Mouse (Mus musculus) liver, postnatal 0 days (tissue): ENCODE results near the gene Ccdc47. TPM values are rescaled to one million over a fixed set of nuclear protein-coding genes. Genes with fewer than 3 reads are reported as not detected.

Experiments
- ATAC-seq: fragments of 200-750 bp; cut with Nextera tagmentation; 2 replicates; pipeline ENCODE4 v1.8.0; 2017; ENCODE audit warnings: mild to moderate bottlenecking, moderate library complexity
- DNase-seq: peaks from one replicate; pipeline ENCODE4 v3.0.0-alpha.2; 2016
- H3K27ac ChIP-seq: fragments of 300-500 bp; sonication (generic); 2 replicates; pipeline ENCODE4 v1.5.1; 2014; ENCODE audit warnings: antibody characterized with exemption, moderate library complexity, mild to moderate bottlenecking, low read depth
- H3K27me3 ChIP-seq: fragments of 300-500 bp; sonication (generic); 2 replicates; pipeline ENCODE4 v1.6.1; 2014; ENCODE audit warnings: low read length, control low read depth, mixed read lengths; ENCODE audit not compliant: insufficient read depth
- H3K36me3 ChIP-seq: fragments of 300-500 bp; sonication (generic); replicated peaks from 2 replicates; pipeline ENCODE4 v1.6.1; 2014; ENCODE audit warnings: mild to moderate bottlenecking, control low read depth, low read length, moderate library complexity, mixed read lengths; ENCODE audit not compliant: insufficient read depth
- H3K4me1 ChIP-seq: fragments of 300-500 bp; sonication (generic); 2 replicates; pipeline ENCODE4 v1.6.1; 2014; ENCODE audit warnings: antibody characterized with exemption, mild to moderate bottlenecking, control low read depth; ENCODE audit not compliant: insufficient read depth
- H3K4me2 ChIP-seq: fragments of 300-500 bp; sonication (generic); 2 replicates; pipeline ENCODE4 v1.6.1; 2014; ENCODE audit warnings: low read depth, mild to moderate bottlenecking, low read length, moderate library complexity, mixed read lengths
- H3K4me3 ChIP-seq: fragments of 300-500 bp; sonication (generic); 2 replicates; pipeline ENCODE4 v1.5.1; 2014; ENCODE audit warnings: low read depth, low read length
- H3K9ac ChIP-seq: fragments of 300-500 bp; sonication (generic); replicated peaks from 2 replicates; pipeline ENCODE4 v1.6.1; 2014; ENCODE audit warnings: mild to moderate bottlenecking, moderate library complexity
- H3K9me3 ChIP-seq: fragments of 300-500 bp; sonication (generic); 2 replicates; pipeline ENCODE4 v1.6.1; 2016; ENCODE audit warnings: mild to moderate bottlenecking, control low read depth, low read length, mixed read lengths
- CTCF ChIP-seq: sonication (generic); IDR thresholded peaks from 2 replicates; pipeline ENCODE4 v1.5.1; 2016; ENCODE audit warnings: antibody characterized with exemption, low read depth
- EP300 ChIP-seq: IDR thresholded peaks from 2 replicates; pipeline ENCODE4 v1.6.1; 2016; ENCODE audit warnings: antibody characterized with exemption, low read depth, mild to moderate bottlenecking
- WGBS: fragments of 180-500 bp; shearing (Covaris S2); extraction: QIAGEN DNeasy Blood & Tissue Kit; methylation state at CpG from one replicate; pipeline ENCODE4 v1.1.7; 2014; ENCODE audit not compliant: insufficient replicate concordance; 5-methylcytosine and 5-hydroxymethylcytosine counted together
- polyA plus RNA-seq: library from polyadenylated mRNA; unstranded; fragments of >200 nt; fragmentation: Nextera tagmentation; extraction: Ambion mirVana; gene quantifications from 2 replicates; pipeline ENCODE4 v1.2.1, GENCODE M21; 2015

The Ccdc47 gene
- polyA plus RNA-seq, 1 experiment from 2014 or later: 34.6 TPM

DNA sequence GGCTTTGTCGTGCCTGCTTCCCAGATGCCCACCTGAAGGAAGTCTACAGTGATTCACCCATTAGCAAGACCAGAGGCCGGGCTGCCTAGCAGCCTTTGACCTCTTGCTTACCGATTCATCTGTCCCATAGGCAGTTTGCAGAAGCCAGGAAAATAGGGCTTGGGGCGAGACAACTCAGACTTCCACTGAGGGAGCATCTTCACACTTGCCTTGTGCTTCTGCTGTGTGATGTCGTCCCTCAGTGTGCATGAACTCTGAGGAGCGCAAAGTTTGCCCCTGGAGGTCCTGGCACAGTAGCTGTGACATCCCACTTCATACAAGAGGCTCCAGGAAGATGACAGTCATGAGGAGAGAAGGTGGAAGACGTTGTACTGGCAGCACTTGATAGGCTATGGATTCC lies 59.0 kb downstream of the Ccdc47 start:
- Histone ChIP-seq H3K4me3 (no peak overlapping the region), H3K27me3 (no peaks in the 10 kb centered on the region), H3K27ac (no peak overlapping the region), H3K9ac (no peak overlapping the region), H3K4me1 (peaks cover 31% of the 10 kb centered on the region), H3K36me3 (peaks cover 23% of the 10 kb centered on the region), H3K4me2 (no peak overlapping the region), H3K9me3 (no peaks in the 10 kb centered on the region)
- ATAC-seq (no peak), DNase-seq (no peak)
- WGBS: 67% methylated on average over 7 of the region's 7 CpGs
- TF ChIP-seq EP300: no peak
- TF ChIP-seq CTCF: no peak

DNA sequence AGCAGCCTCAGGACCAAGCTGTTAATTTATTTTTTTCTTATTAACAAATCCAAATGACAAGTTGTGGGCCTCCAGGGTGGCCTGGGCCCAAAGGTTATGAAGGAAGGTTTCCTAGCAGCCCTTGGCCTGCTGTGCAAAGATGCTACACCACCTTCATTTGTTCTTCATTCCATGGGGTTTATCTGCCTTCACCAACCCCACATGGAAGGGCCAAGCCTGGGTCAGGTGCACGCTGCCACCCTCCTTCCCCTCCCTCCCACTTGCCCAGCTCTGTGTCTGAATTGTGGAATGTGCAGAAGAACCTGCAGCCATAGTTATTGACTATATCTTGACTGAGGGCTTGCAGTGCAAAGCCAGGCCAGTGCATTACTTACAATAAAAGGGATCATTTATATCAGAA lies 59.9 kb downstream of the Ccdc47 start:
- DNase-seq (no peak), ATAC-seq (no peak)
- Histone ChIP-seq H3K27me3 (no peaks in the 10 kb centered on the region), H3K36me3 (peaks cover 31% of the 10 kb centered on the region), H3K4me3 (no peak overlapping the region), H3K4me2 (no peak overlapping the region), H3K9ac (no peak overlapping the region), H3K27ac (no peak overlapping the region), H3K9me3 (no peaks in the 10 kb centered on the region), H3K4me1 (peaks cover 29% of the 10 kb centered on the region)
- TF ChIP-seq CTCF (no peak), EP300 (no peak)
- 71% methylated on average over 1 of the region's 1 CpGs for WGBS

DNA sequence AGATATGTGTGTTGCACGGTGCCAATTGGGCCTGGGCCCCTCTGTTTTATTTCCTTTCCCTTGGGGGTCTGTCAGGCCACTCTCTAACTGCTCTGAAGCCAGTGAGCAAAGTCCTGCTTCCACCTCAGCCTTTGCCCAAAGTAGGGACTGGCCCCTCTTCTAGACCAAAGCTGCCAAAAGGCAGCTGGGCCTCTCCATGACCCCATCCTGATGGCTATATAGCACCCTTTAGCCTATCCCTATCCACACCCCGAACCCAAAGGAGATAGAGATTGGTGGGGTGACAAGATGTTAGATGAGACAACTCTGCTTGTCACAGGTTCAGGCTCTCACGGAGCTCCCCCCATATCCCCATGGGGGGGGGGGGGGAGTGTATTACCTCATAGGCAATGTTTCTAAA lies 60.4 kb downstream of the Ccdc47 start:
- Histone ChIP-seq H3K27me3 (no peaks in the 10 kb centered on the region), H3K4me3 (no peak overlapping the region), H3K36me3 (peaks cover 35% of the 10 kb centered on the region), H3K9ac (no peak overlapping the region), H3K27ac (no peak overlapping the region), H3K9me3 (no peaks in the 10 kb centered on the region), H3K4me1 (peaks cover 28% of the 10 kb centered on the region), H3K4me2 (no peak overlapping the region)
- DNase-seq (no peak), ATAC-seq (no peak)
- WGBS: 47% methylated on average over 3 of the region's 3 CpGs
- TF ChIP-seq CTCF (no peak), EP300 (no peak)

DNA sequence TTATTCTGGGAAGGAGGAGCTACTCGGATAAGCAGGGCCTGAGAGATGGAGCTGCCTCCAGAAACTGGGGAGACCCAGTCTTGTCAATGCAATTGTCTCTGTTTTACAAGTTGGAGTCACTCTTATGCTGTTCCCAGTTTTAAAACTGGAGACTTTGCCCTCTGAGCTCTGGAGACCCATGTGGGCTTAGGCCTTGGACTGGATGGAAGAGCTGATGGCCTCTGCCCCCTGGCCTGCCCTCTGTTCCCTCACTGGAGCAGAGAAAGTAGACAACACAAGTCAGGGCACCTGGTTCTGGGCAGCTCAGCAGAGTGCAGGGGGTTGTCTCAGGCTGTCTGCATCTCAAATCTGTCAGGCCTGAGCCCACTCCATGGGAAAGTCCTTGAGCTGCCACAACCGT lies 61.4 kb downstream of the Ccdc47 start:
- Histone ChIP-seq H3K4me1 (peaks cover 24% of the 10 kb centered on the region), H3K27ac (no peak overlapping the region), H3K9ac (no peak overlapping the region), H3K27me3 (no peaks in the 10 kb centered on the region), H3K4me3 (no peak overlapping the region), H3K4me2 (no peak overlapping the region), H3K9me3 (no peaks in the 10 kb centered on the region), H3K36me3 (peaks cover 45% of the 10 kb centered on the region)
- no peak for ATAC-seq
- 67% methylated on average over 2 of the region's 2 CpGs for WGBS
- TF ChIP-seq EP300: no peak
- TF ChIP-seq CTCF: no peak
- no peak for DNase-seq

DNA sequence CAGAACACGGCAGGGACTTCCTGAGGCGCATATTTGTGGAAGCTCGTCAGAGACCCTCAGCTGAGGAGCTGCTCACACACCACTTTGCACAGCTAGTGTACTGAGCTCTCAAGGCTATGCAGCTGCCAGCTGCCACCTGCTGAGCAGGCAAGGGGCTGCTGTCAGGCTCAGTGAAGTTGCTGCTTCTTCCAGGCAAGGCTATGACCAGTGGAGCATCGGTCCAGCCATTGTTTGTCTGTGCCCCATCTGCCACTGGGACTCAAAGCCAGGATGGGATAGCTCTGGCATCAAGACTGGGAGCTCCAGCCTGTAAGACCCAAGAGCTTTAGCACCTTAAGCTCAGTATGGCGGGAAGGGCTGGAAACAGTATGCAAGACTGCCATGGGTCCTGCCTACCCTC lies 62.1 kb downstream of the Ccdc47 start:
- Histone ChIP-seq H3K9ac (no peak overlapping the region), H3K27ac (no peak overlapping the region), H3K4me3 (no peak overlapping the region), H3K9me3 (no peaks in the 10 kb centered on the region), H3K27me3 (no peaks in the 10 kb centered on the region), H3K36me3 (peaks cover 50% of the 10 kb centered on the region), H3K4me2 (no peak overlapping the region), H3K4me1 (peaks cover 21% of the 10 kb centered on the region)
- TF ChIP-seq CTCF (0 out of 2 replicates have a peak, but pooled peaks have one; percentile 5), EP300 (no peak)
- WGBS: 74% methylated on average over 5 of the region's 5 CpGs
- DNase-seq (no peak), ATAC-seq (no peak)

DNA sequence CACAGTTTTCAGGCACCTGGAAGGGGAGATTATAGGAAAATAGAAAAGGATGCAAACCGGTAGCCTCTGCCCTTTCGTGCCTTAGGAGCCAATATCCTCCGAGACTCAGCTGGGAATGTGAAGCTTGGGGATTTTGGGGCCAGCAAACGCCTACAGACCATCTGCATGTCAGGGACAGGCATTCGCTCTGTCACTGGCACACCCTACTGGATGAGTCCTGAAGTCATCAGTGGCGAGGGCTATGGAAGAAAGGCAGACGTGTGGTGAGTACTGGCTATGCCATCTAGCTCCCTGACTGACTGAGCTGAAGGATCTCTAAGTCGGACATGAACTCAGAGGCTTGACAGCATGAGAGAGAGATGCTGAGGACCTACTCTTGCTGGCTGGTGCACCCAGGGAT lies 64.0 kb downstream of the Ccdc47 start:
- peaks cover 53% of the 10 kb centered on the region for H3K36me3 ChIP-seq
- no peak for TF ChIP-seq CTCF
- TF ChIP-seq EP300: no peak
- H3K9ac ChIP-seq: no peak overlapping the region
- ATAC-seq (no peak), DNase-seq (no peak)
- H3K9me3 ChIP-seq: no peaks in the 10 kb centered on the region
- 82% methylated on average over 8 of the region's 8 CpGs for WGBS
- H3K4me1 ChIP-seq: peaks cover 21% of the 10 kb centered on the region
- H3K4me3 ChIP-seq: no peak overlapping the region
- H3K27me3 ChIP-seq: no peaks in the 10 kb centered on the region
- no peak overlapping the region for H3K27ac ChIP-seq
- no peak overlapping the region for H3K4me2 ChIP-seq

DNA sequence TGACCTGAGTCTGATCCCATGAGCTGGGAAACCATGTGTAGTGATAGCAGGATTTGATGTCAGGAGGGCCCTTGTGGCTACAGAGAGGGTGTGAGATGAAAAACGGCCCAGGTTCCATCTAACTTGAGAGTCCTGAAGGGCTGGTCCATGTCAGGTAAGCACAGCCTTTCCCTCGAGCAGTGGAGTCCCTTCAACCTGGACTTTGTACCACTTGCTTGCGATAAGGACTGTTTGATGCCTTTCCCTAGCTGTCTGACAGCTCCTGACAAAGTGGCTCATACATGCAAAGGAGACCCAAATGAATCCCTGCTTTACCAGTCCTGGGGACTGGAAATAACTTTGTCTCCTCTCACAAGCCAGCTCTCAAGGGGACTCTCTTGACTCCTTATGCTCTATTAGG lies 64.9 kb downstream of the Ccdc47 start:
- no peaks in the 10 kb centered on the region for H3K9me3 ChIP-seq
- TF ChIP-seq EP300 (no peak), CTCF (no peak)
- 69% methylated on average over 3 of the region's 3 CpGs for WGBS
- H3K4me2 ChIP-seq: no peak overlapping the region
- no peak overlapping the region for H3K4me3 ChIP-seq
- H3K36me3 ChIP-seq: peaks cover 50% of the 10 kb centered on the region
- DNase-seq: no peak
- no peak overlapping the region for H3K27ac ChIP-seq
- no peak overlapping the region for H3K9ac ChIP-seq
- H3K4me1 ChIP-seq: peaks cover 21% of the 10 kb centered on the region
- no peak for ATAC-seq
- no peaks in the 10 kb centered on the region for H3K27me3 ChIP-seq

Other genes starting within 250 kb of the Ccdc47 start
- gene Ace, start 248.4 kb downstream of the Ccdc47 start, polyA plus RNA-seq: 0.07 and 0.09 TPM in 2 replicates
- gene Ace3, start 221.7 kb downstream of the Ccdc47 start, polyA plus RNA-seq: not detected in 2 replicates
- 0.02 TPM in 1 of 2 replicates, not detected in the other for gene Kcnh6, start 208.2 kb downstream of the Ccdc47 start, polyA plus RNA-seq
- gene Dcaf7, start 179.5 kb downstream of the Ccdc47 start, polyA plus RNA-seq: 18.6 and 20.6 TPM in 2 replicates
- 5.5 and 5.6 TPM in 2 replicates for gene Taco1, start 150.3 kb downstream of the Ccdc47 start, polyA plus RNA-seq
- 4.6 and 4.7 TPM in 2 replicates for gene Map3k3, start 131.7 kb downstream of the Ccdc47 start, polyA plus RNA-seq
- gene Gm10840, start 55.5 kb downstream of the Ccdc47 start, polyA plus RNA-seq: not detected in 2 replicates
- gene Limd2, start 55.5 kb downstream of the Ccdc47 start, polyA plus RNA-seq: 77.5 and 77.7 TPM in 2 replicates
- gene Strada, start 14.2 kb downstream of the Ccdc47 start, polyA plus RNA-seq: 4.6 and 4.9 TPM in 2 replicates
- 15.9 and 17.8 TPM in 2 replicates for gene Ddx42, start 582 bp upstream of the Ccdc47 start, polyA plus RNA-seq
- 21.9 and 22.5 TPM in 2 replicates for gene Ftsj3, start 39.7 kb upstream of the Ccdc47 start, polyA plus RNA-seq
- gene Psmc5, start 39.8 kb upstream of the Ccdc47 start, polyA plus RNA-seq: 87.0 and 88.8 TPM in 2 replicates
- gene Smarcd2, start 56.6 kb upstream of the Ccdc47 start, polyA plus RNA-seq: 16.4 and 19.5 TPM in 2 replicates
- 0.07 and 0.09 TPM in 2 replicates for gene Tcam1, start 60.3 kb upstream of the Ccdc47 start, polyA plus RNA-seq
- gene Gh, start 85.5 kb upstream of the Ccdc47 start, polyA plus RNA-seq: 0.13 and 0.21 TPM in 2 replicates
- gene Cd79b, start 98.4 kb upstream of the Ccdc47 start, polyA plus RNA-seq: 34.8 and 36.0 TPM in 2 replicates
- 0.04 and 0.06 TPM in 2 replicates for gene Scn4a, start 136.9 kb upstream of the Ccdc47 start, polyA plus RNA-seq
- not detected in 2 replicates for gene Prr29, start 149.1 kb upstream of the Ccdc47 start, polyA plus RNA-seq
- gene Icam2, start 171.7 kb upstream of the Ccdc47 start, polyA plus RNA-seq: 11.4 and 12.6 TPM in 2 replicates